Mouse (Mus musculus) macrophage (primary cell): ENCODE data around the gene Ipo11. TPM values are rescaled to one million over a fixed set of nuclear protein-coding genes. Genes with fewer than 3 reads are reported as not detected.

Source experiments
- H3K27ac ChIP-seq: fragments of 350-480 bp; formaldehyde crosslinking; 2 replicates; pipeline ENCODE4 v1.9.0; 2021
- H3K36me3 ChIP-seq: fragments of 350-480 bp; formaldehyde crosslinking; 2 replicates; pipeline ENCODE4 v1.9.0; 2021; ENCODE audit errors: inconsistent target
- H3K4me3 ChIP-seq: fragments of 350-480 bp; formaldehyde crosslinking; 2 replicates; pipeline ENCODE4 v1.9.0; 2021; ENCODE audit errors: inconsistent target
- H3K79me2 ChIP-seq: fragments of 350-480 bp; formaldehyde crosslinking; 2 replicates; pipeline ENCODE4 v1.9.0; 2021; ENCODE audit errors: inconsistent target
- whole genome bisulfite sequencing: methylation state at CpG from one replicate; pipeline ENCODE4 v1.1.7; 2026; ENCODE audit warnings: inconsistent platforms; ENCODE audit not compliant: missing documents; 5-methylcytosine and 5-hydroxymethylcytosine counted together
- polyA plus RNA-seq: library from polyadenylated mRNA; stranded (reverse); fragments of 250-400 nt; gene quantifications from 3 replicates; pipeline ENCODE4 v1.2.4, GENCODE M21; 2018; ENCODE audit warnings: inconsistent platforms
- total RNA-seq, 78 experiments: library from RNA; depleted of rRNA; stranded (reverse); fragments of 250-400 nt; gene quantifications; 1 replicate in 9 of 78; 2 replicates in 24 of 78; 3 replicates in 43 of 78; 4 replicates in 2 of 78; pipeline ENCODE4 v1.2.4; 2018; ENCODE audit warnings: inconsistent platforms in 56 of 78

Gene Ipo11
- 10 to 100 TPM in 25 of 26 experiments, 1 to 10 TPM in 1; 6.6 to 69.4 (median 48.7) TPM for total RNA-seq (2018; cell fraction: chromatin; rRNA removed)
- 10 to 100 TPM in 25 of 26 experiments, 1 to 10 TPM in 1; 9.5 to 19.7 (median 15.2) TPM for total RNA-seq (2018; cell fraction: cytosol; rRNA removed)
- 10 to 100 TPM in 24 of 26 experiments, 1 to 10 TPM in 2; 7.2 to 42.0 (median 21.8) TPM for total RNA-seq (2018; cell fraction: nucleus; rRNA removed)
- polyA plus RNA-seq = 13.9 to 20.1 TPM (median 20.0 TPM) in 3 replicates

GRCm38 (mm10) chr13:106936256-106937137 lies at the start of gene Ipo11:
Gene Ipo11 (minus strand): TSS chr13:106936958.
- Histone ChIP-seq H3K4me3 (peak within 1 kb of the TSS; percentile 85), H3K36me3 (no peaks in the 10 kb centered on the region), H3K27ac (0 out of 2 replicates have a peak within 1 kb of the TSS, but pooled peaks have one; percentile 13), H3K79me2 (peaks cover 49% of the 10 kb centered on the region)
- under 1% methylated on average over 82 of the region's 84 CpGs for WGBS

- Histone ChIP-seq H3K4me3 (no peak overlapping the region), H3K36me3 (peaks cover 45% of the 10 kb centered on the region), H3K27ac (no peak overlapping the region), H3K79me2 (no peaks in the 10 kb centered on the region)
- WGBS = 94% methylated on average over 4 of the region's 4 CpGs
Observed at GRCm38 (mm10) chr13:106961496-106961895, 24.7 kb upstream of the Ipo11 start.

- H3K4me3 ChIP-seq = no peak overlapping the region
- H3K36me3 ChIP-seq = peaks cover 53% of the 10 kb centered on the region
- no peak overlapping the region for H3K27ac ChIP-seq
- no peaks in the 10 kb centered on the region for H3K79me2 ChIP-seq
- 92% methylated on average over 3 of the region's 3 CpGs for WGBS
Observed at GRCm38 (mm10) chr13:106960557-106960956, 23.8 kb upstream of the Ipo11 start.

GRCm38 (mm10) chr13:106958286-106958685 lies 21.5 kb upstream of the Ipo11 start:
- H3K36me3 ChIP-seq = peaks cover 58% of the 10 kb centered on the region

GRCm38 (mm10) chr13:106957554-106957953 lies 20.8 kb upstream of the Ipo11 start:
- no peak overlapping the region for H3K4me3 ChIP-seq
- WGBS = 82% methylated on average over 3 of the region's 4 CpGs
- no peak overlapping the region for H3K27ac ChIP-seq

More at GRCm38 (mm10) chr13:106958286-106958685, 21.5 kb upstream of the Ipo11 start:
- Histone ChIP-seq H3K79me2 (no peaks in the 10 kb centered on the region), H3K27ac (no peak overlapping the region), H3K4me3 (no peak overlapping the region)
- 100% methylated on average over 3 of the region's 3 CpGs for WGBS

GRCm38 (mm10) chr13:106954880-106955279 lies 18.1 kb upstream of the Ipo11 start:
- H3K79me2 ChIP-seq = no peaks in the 10 kb centered on the region
- WGBS = 88% methylated on average over 3 of the region's 3 CpGs
- H3K4me3 ChIP-seq = no peak overlapping the region
- H3K27ac ChIP-seq = no peak overlapping the region
- peaks cover 61% of the 10 kb centered on the region for H3K36me3 ChIP-seq

More at GRCm38 (mm10) chr13:106957554-106957953, 20.8 kb upstream of the Ipo11 start:
- no peaks in the 10 kb centered on the region for H3K79me2 ChIP-seq
- H3K36me3 ChIP-seq = peaks cover 62% of the 10 kb centered on the region

GRCm38 (mm10) chr13:106947583-106947982 lies 10.8 kb upstream of the Ipo11 start:
- no peak overlapping the region for H3K27ac ChIP-seq
- H3K4me3 ChIP-seq = peak overlapping the region; percentile 72
- H3K79me2 ChIP-seq = peaks cover 17% of the 10 kb centered on the region
- peaks cover 16% of the 10 kb centered on the region for H3K36me3 ChIP-seq
- 13% methylated on average over 6 of the region's 6 CpGs for WGBS

GRCm38 (mm10) chr13:106946594-106947540 lies 10.1 kb upstream of the Ipo11 start, which contains the start of gene Dimt1:
Gene Dimt1 (plus strand): TSS chr13:106947127.
- Histone ChIP-seq H3K4me3 (peak within 1 kb of the TSS; percentile 72), H3K79me2 (peaks cover 17% of the 10 kb centered on the region), H3K36me3 (peaks cover 8% of the 10 kb centered on the region), H3K27ac (peak within 1 kb of the TSS; percentile 70)
- under 1% methylated on average over 68 of the region's 68 CpGs for WGBS

GRCm38 (mm10) chr13:106945518-106945917 lies 8.8 kb upstream of the Ipo11 start:
- no peak overlapping the region for H3K27ac ChIP-seq
- WGBS = 62% methylated on average over 9 of the region's 9 CpGs
- H3K79me2 ChIP-seq = peaks cover 17% of the 10 kb centered on the region
- no peak overlapping the region for H3K4me3 ChIP-seq
- H3K36me3 ChIP-seq = peaks cover 3% of the 10 kb centered on the region; the same call in 1 of the 2 replicates

GRCm38 (mm10) chr13:106942721-106943120 lies 6.0 kb upstream of the Ipo11 start:
- Histone ChIP-seq H3K79me2 (peaks cover 6% of the 10 kb centered on the region), H3K4me3 (no peak overlapping the region), H3K36me3 (no peaks in the 10 kb centered on the region), H3K27ac (no peak overlapping the region)
- WGBS = 88% methylated on average over 1 of the region's 1 CpGs

GRCm38 (mm10) chr13:106941211-106941976 lies 4.6 kb upstream of the Ipo11 start:
- no peak overlapping the region for H3K4me3 ChIP-seq
- no peaks in the 10 kb centered on the region for H3K36me3 ChIP-seq
- WGBS = 73% methylated on average over 7 of the region's 7 CpGs
- H3K27ac ChIP-seq = no peak overlapping the region
- H3K79me2 ChIP-seq = 0 out of 2 replicates have a peak, but pooled peaks cover under 1% of the 10 kb centered on the region

- Histone ChIP-seq H3K27ac (no peak overlapping the region), H3K36me3 (no peaks in the 10 kb centered on the region), H3K4me3 (peak overlapping the region; percentile 85), H3K79me2 (peaks cover 43% of the 10 kb centered on the region)
- 30% methylated on average over 7 of the region's 7 CpGs for WGBS
Observed at GRCm38 (mm10) chr13:106937138-106937472, 347 bp upstream of the Ipo11 start.

- 3% methylated on average over 8 of the region's 9 CpGs for WGBS
- Histone ChIP-seq H3K4me3 (peak overlapping the region; percentile 85), H3K79me2 (peaks cover 55% of the 10 kb centered on the region), H3K36me3 (no peaks in the 10 kb centered on the region), H3K27ac (0 out of 2 replicates have a peak overlapping the region, but pooled peaks have one; percentile 13)
Observed at GRCm38 (mm10) chr13:106935871-106936255, 895 bp downstream of the Ipo11 start.
